Mouse (Mus musculus) CH12.LX (cell line): ENCODE measurements around the gene Gm20521. TPM values are rescaled to one million over a fixed set of nuclear protein-coding genes. Genes with fewer than 3 reads are reported as not detected.

ENCODE experiments used
- DNase-seq: peaks from one replicate; pipeline ENCODE4 v3.0.0-alpha.2; 2013; ENCODE audit errors: extremely low read depth
- H3K27ac ChIP-seq: 2 replicates; pipeline ENCODE4 v1.5.1; 2012; ENCODE audit warnings: low read depth, mild to moderate bottlenecking, control low read depth, moderate library complexity; ENCODE audit not compliant: insufficient read depth
- H3K27me3 ChIP-seq: replicated peaks from 2 replicates; pipeline ENCODE3; 2012; ENCODE audit warnings: inconsistent platforms
- H3K36me3 ChIP-seq, 2 experiments: replicated peaks in 1 of 2; 2 replicates each; pipeline versions ENCODE3 to v1.6.1; 2012; ENCODE audit warnings: inconsistent platforms in 1 of 2, low read length in 1 of 2, mild to moderate bottlenecking in 1 of 2, mixed read lengths in 1 of 2, moderate library complexity in 1 of 2; ENCODE audit not compliant: control insufficient read depth in 1 of 2, insufficient read depth in 1 of 2
- H3K4me1 ChIP-seq, 2 experiments: 2 replicates each; pipeline ENCODE4 v1.6.1; 2012; ENCODE audit warnings: inconsistent platforms in 1 of 2, moderate library complexity in 1 of 2; ENCODE audit not compliant: insufficient read depth in 2 of 2, control insufficient read depth in 1 of 2
- H3K4me2 ChIP-seq: 2 replicates; pipeline ENCODE4 v1.6.1; 2012; ENCODE audit warnings: low read depth, mild to moderate bottlenecking, control low read depth; ENCODE audit not compliant: poor library complexity, insufficient read depth, severe bottlenecking
- H3K4me3 ChIP-seq, 3 experiments: fragments of 150-350 bp in 1 of 3; sonication (generic) in 1 of 3; replicated peaks in 1 of 3; 2 replicates each; pipeline versions ENCODE3 to v1.5.1; 2011 to 2012; ENCODE audit warnings: low read depth in 2 of 3, low read length in 2 of 3, mild to moderate bottlenecking in 2 of 3, moderate library complexity in 2 of 3, control low read depth in 1 of 3, improper control_type of control experiment in 1 of 3, inconsistent platforms in 1 of 3, mixed read lengths in 1 of 3; ENCODE audit not compliant: poor library complexity in 1 of 3
- H3K79me2 ChIP-seq: replicated peaks from 2 replicates; pipeline ENCODE4 v1.6.1; 2012; ENCODE audit warnings: mild to moderate bottlenecking, moderate library complexity; ENCODE audit not compliant: control insufficient read depth, poor library complexity, insufficient read depth, severe bottlenecking; ENCODE audit errors: extremely low read depth
- H3K9ac ChIP-seq: 2 replicates; pipeline ENCODE4 v1.6.1; 2012; ENCODE audit warnings: low read depth, mild to moderate bottlenecking, control low read depth, moderate library complexity; ENCODE audit not compliant: insufficient read depth
- H3K9me3 ChIP-seq: replicated peaks from 2 replicates; pipeline ENCODE3; 2012; ENCODE audit warnings: low read length, inconsistent platforms, mixed read lengths
- CTCF ChIP-seq, 2 experiments: IDR thresholded peaks in 1 of 2; conservative IDR thresholded peaks in 1 of 2; 2 replicates each; pipeline ENCODE4 v1.5.1; 2011 to 2012; ENCODE audit warnings: low read depth in 2 of 2, low read length in 2 of 2, improper control_type of control experiment in 1 of 2, inconsistent platforms in 1 of 2, mild to moderate bottlenecking in 1 of 2, moderate library complexity in 1 of 2
- E2F4 ChIP-seq: IDR thresholded peaks from 2 replicates; pipeline ENCODE4 v1.6.1; 2011; ENCODE audit warnings: low read depth, low read length, improper control_type of control experiment; ENCODE audit not compliant: insufficient replicate concordance
- EP300 ChIP-seq: IDR thresholded peaks from 2 replicates; pipeline ENCODE4 v1.6.1; 2011; ENCODE audit warnings: low read length, improper control_type of control experiment
- ETS1 ChIP-seq: conservative IDR thresholded peaks from 2 replicates; pipeline ENCODE4 v1.6.1; 2012; ENCODE audit warnings: low read depth, mild to moderate bottlenecking, inconsistent platforms, low read length, improper control_type of control experiment, moderate library complexity
- HCFC1 ChIP-seq: IDR thresholded peaks from 2 replicates; pipeline ENCODE4 v1.6.1; 2012; ENCODE audit warnings: low read depth, mild to moderate bottlenecking, inconsistent platforms, low read length, improper control_type of control experiment
- MAFK ChIP-seq: IDR thresholded peaks from 2 replicates; pipeline ENCODE4 v1.6.1; 2011; ENCODE audit warnings: low read length, improper control_type of control experiment; ENCODE audit not compliant: insufficient replicate concordance
- NRF1 ChIP-seq: IDR thresholded peaks from 2 replicates; pipeline ENCODE4 v1.6.1; 2014; ENCODE audit warnings: low read depth, mild to moderate bottlenecking, inconsistent platforms, low read length, improper control_type of control experiment, moderate library complexity
- POLR2A ChIP-seq: IDR thresholded peaks from 2 replicates; pipeline ENCODE4 v1.6.1; 2011; ENCODE audit warnings: low read depth, mild to moderate bottlenecking, improper control_type of control experiment, low read length
- POLR2AphosphoS2 ChIP-seq: IDR thresholded peaks from 2 replicates; pipeline ENCODE4 v1.6.1; 2011; ENCODE audit warnings: low read depth, low read length, improper control_type of control experiment
- RAD21 ChIP-seq: IDR thresholded peaks from 2 replicates; pipeline ENCODE4 v1.6.1; 2011; ENCODE audit warnings: low read depth, mild to moderate bottlenecking, low read length, improper control_type of control experiment, moderate library complexity
- RCOR1 ChIP-seq: conservative IDR thresholded peaks from 2 replicates; pipeline ENCODE4 v1.6.1; 2012; ENCODE audit warnings: low read depth, mild to moderate bottlenecking, inconsistent platforms, low read length, improper control_type of control experiment
- SMC3 ChIP-seq: IDR thresholded peaks from 2 replicates; pipeline ENCODE4 v1.6.1; 2011; ENCODE audit warnings: low read depth, low read length, improper control_type of control experiment
- TCF12 ChIP-seq: IDR thresholded peaks from 2 replicates; pipeline ENCODE4 v1.6.1; 2014; ENCODE audit warnings: low read depth, mild to moderate bottlenecking, inconsistent platforms, low read length, improper control_type of control experiment
- ZKSCAN1 ChIP-seq: IDR thresholded peaks from 2 replicates; pipeline ENCODE4 v1.6.1; 2012; ENCODE audit warnings: low read depth, inconsistent platforms, low read length, improper control_type of control experiment, borderline replicate concordance
- ZMIZ1 ChIP-seq: IDR thresholded peaks from 2 replicates; pipeline ENCODE4 v1.6.1; 2012; ENCODE audit warnings: low read depth, mild to moderate bottlenecking, inconsistent platforms, low read length, improper control_type of control experiment
- dilution Hi-C: fragments of 300-500 bp; cut with MboI; formaldehyde crosslinking; loops from 2 replicates; pipeline ENCODE4 v1.14.3; 2020; ENCODE audit warnings: low sequenced_read_pairs; ENCODE audit not compliant: extremely low pct_unique_long_range_greater_than_20kb, extremely low pct_ligation_motif_present
- in situ Hi-C: fragments of 300-500 bp; cut with MboI; formaldehyde crosslinking; loops from 3 replicates; pipeline ENCODE4 v1.14.3; 2019; ENCODE audit warnings: low sequenced_read_pairs, low pct_ligation_motif_present, low pct_unique_long_range_greater_than_20kb, mixed read lengths
- polyA plus RNA-seq: library from polyadenylated mRNA; unstranded; fragments of >175 nt; gene quantifications from 2 replicates; pipeline ENCODE4 v1.2.1, GENCODE M21; 2012; ENCODE audit warnings: low read depth; ENCODE audit not compliant: insufficient read length
- total RNA-seq, 2 experiments: library from RNA; depleted of rRNA; stranded (reverse); fragments of 300-350 nt in 1 of 2; fragments of >200 nt in 1 of 2; gene quantifications; 2 replicates each; pipeline ENCODE4 v1.2.3; 2012 to 2014

Gm20521 gene
- total and polyA plus RNA-seq, 3 experiments = not detected

- DNase-seq = no peak
- Histone ChIP-seq H3K27me3 (peaks cover 94% of the 10 kb centered on the region), H3K9ac (no peak within 1 kb of the TSS), H3K9me3 (peaks cover 4% of the 10 kb centered on the region), H3K4me2 (no peak within 1 kb of the TSS), H3K79me2 (no peaks in the 10 kb centered on the region), H3K4me1 (peaks cover 0 to 5% of the 10 kb centered on the region in 2 experiments; a peak in 1 of 4 replicates), H3K27ac (no peak within 1 kb of the TSS), H3K36me3 (no peaks in the 10 kb centered on the region), H3K4me3 (no peak within 1 kb of the TSS)
- dilution Hi-C loops (no loop called here), in situ Hi-C loops (no loop called here)
- no peak for TF ChIP-seq CTCF (conservative IDR thresholded peaks at IDR 0.05 in 1 of 2, IDR thresholded peaks at IDR 0.05 in 1 of 2; ENCODE audit: low read depth in 2 of 2, low read length in 2 of 2)
- no peak for TF ChIP-seq EP300
- no peak for TF ChIP-seq ZKSCAN1
These were observed 42.4 kb downstream of the Gm20521 start, which contains the start of gene Efs for GRCm38 (mm10) chr14:54925349-54926342. Efs (minus strand) TSS chr14:54926126.

DNA sequence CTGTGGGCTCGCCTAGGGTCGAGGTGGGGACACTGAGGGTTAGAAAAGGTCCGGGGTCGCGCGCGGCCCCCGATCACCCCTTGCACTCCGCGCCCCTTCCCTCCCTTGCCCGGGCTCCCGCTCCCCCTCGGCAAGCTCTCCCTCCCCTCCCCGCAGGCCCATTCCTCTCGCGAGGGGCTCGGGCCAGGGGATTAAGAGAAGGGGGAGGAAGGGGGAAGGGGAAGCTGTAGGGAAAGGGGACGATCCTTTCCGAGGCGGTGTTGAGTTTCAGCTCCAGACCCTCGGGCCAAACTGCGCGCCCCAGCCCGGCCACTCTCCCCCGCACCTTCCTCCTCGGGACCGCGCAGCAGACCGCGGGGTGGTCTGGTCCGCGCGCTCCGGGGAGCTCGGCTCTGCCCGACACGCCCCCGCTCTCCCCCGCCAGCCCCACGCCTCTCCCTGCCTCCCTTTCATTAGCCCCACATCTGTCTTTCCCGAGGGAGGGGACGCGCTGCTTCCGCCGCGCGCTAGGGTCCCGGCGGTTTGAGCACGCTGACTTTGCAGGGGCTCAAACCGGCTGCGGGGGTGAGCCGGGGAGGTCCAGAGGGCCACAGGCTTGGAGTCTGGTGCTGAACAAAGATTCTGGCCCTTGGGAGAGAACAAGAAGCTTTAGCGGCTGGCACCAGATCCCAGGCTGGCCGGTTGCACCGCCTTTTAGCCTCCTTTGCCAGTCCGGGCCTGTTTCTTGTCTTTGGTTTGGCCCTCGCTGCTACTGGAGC, 43.3 kb downstream of the Gm20521 start:
- peaks cover 4% of the 10 kb centered on the region for H3K9me3 ChIP-seq
- no peak overlapping the region for H3K9ac ChIP-seq
- peaks cover 0 to 5% of the 10 kb centered on the region in 2 experiments; a peak in 1 of 4 replicates for H3K4me1 ChIP-seq
- in situ Hi-C loops = no loop called here
- no peak overlapping the region for H3K27ac ChIP-seq
- dilution Hi-C loops = no loop called here
- H3K36me3 ChIP-seq = no peaks in the 10 kb centered on the region
- H3K27me3 ChIP-seq = peaks cover 90% of the 10 kb centered on the region
- TF ChIP-seq TCF12 = no peak
- TF ChIP-seq MAFK = no peak
- TF ChIP-seq CTCF (conservative IDR thresholded peaks at IDR 0.05 in 1 of 2, IDR thresholded peaks at IDR 0.05 in 1 of 2; ENCODE audit: low read depth in 2 of 2, low read length in 2 of 2) = no peak
- TF ChIP-seq POLR2AphosphoS2 = no peak
- no peak for TF ChIP-seq ZMIZ1
- no peak for TF ChIP-seq POLR2A
- TF ChIP-seq HCFC1 = no peak
- no peaks in the 10 kb centered on the region for H3K79me2 ChIP-seq
- no peak overlapping the region for H3K4me2 ChIP-seq
- DNase-seq = no peak
- no peak overlapping the region for H3K4me3 ChIP-seq

DNA sequence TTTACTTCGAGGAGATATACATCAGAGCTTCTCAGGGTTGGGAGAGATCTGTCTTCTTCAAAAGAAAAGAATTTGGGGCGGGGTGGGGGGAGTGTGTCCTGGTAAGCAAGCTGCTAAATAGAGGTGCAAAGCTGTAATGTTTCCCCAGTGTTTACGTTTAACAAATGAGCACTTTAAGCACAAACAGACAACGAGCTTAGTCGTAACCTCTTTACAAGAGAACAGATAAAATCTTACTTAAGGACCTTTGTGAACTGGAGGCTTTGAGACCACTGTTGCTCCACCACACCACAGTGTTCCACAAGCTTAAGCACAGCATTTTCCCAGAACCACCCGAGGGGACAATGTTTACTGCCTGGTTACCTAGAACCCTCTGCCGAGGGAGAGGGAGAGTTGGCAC, 44.1 kb downstream of the Gm20521 start:
- Histone ChIP-seq H3K4me1 (peaks cover 0 to 10% of the 10 kb centered on the region in 2 experiments; a peak in 1 of 4 replicates), H3K36me3 (no peaks in the 10 kb centered on the region), H3K4me2 (no peak overlapping the region), H3K9ac (no peak overlapping the region), H3K9me3 (peaks cover 4% of the 10 kb centered on the region), H3K27ac (no peak overlapping the region), H3K79me2 (no peaks in the 10 kb centered on the region), H3K27me3 (peaks cover 88% of the 10 kb centered on the region), H3K4me3 (no peak overlapping the region)
- DNase-seq = no peak
- in situ Hi-C loops (no loop called here), dilution Hi-C loops (no loop called here)
- no peak for TF ChIP-seq RCOR1
- TF ChIP-seq EP300 = no peak
- TF ChIP-seq MAFK = no peak
- no peak for TF ChIP-seq TCF12
- no peak for TF ChIP-seq SMC3
- no peak for TF ChIP-seq RAD21
- TF ChIP-seq CTCF (conservative IDR thresholded peaks at IDR 0.05 in 1 of 2, IDR thresholded peaks at IDR 0.05 in 1 of 2; ENCODE audit: low read depth in 2 of 2, low read length in 2 of 2) = no peak
- TF ChIP-seq NRF1 = no peak
- TF ChIP-seq ZMIZ1 = no peak
- no peak for TF ChIP-seq HCFC1
- no peak for TF ChIP-seq ETS1
- TF ChIP-seq E2F4 = no peak
- TF ChIP-seq POLR2AphosphoS2 = no peak
